Mouse (Mus musculus) monocyte, adult 2 months (primary cell): ENCODE measurements around the gene Ppdpf.

ENCODE experiments used
- DNase-seq, 2 experiments: peaks; one replicate each; pipeline ENCODE4 v3.0.0; 2022; ENCODE audit warnings: low spot score in 2 of 2, low read depth in 1 of 2

The Ppdpf gene

DNA sequence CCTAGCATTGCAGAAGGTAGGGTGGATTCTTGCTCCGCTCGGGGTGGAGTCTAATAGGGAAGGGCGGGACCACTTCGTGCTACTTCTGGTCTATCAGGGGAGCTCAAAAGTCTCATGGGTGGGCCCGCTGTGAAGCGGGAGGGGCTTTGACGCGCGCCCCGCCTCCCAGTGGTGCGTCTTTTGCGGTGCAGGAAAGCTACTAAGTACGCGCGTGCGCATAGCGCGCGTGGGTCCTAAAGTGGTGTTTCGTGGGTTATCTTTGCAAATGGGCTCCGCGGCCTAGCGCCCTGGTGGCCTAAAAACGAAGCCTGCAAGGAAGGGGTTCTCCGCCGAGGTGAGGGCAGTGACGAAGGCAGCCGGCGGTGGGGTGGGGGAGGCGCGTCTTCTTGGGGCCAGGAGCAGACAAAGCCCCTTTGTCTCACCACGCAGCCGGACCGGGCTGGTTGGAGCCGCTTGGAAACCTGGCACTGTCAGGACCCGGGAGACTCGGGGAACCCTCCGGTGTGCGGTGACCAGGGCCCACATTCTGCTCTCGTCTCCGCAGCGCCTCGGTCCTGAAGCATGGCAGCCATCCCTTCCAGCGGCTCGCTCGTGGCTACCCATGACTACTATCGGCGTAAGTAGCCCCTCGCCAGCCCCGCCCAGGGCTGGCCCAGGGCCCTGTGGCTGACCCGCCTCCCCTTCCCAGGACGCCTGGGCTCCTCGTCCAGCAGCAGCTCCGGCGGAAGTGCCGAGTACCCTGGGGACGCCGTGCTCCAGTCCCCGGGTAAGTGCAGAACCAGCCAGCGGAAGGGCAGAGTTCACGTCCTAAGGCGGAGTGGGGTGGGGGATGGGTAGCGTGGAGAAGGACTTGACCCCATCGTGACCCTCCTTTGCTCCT lies at the start of gene Ppdpf:
Gene Ppdpf (plus strand): TSS at position 127 of the 880 bp plus-strand sequence.
- peak; percentile 75 to 94 for DNase-seq

DNA sequence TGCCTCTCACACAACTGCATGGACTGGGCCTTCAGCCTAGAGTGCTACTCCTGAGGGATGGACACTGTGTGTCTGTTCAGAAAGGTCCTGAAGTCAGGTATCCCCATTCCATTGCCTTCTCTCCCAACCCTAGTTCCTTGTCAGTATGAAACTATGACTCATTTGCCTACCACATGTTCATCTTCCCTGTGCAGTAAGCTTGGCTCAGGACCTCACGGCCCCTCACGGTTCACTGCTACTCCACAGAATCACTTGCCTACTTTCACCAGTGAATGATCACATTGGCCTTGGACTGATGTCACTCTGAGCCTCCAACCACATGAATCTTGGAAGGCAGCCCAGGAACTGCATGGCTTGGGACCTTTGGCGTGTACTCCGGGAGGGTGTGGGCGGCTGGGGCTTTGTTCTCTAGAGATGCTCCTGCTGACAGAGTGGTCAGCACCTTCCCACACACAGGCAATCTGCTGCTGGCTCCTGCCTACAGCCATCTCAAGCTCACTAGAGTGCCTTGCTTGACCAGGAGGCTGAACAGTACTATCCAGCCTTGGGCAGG lies 47.3 kb upstream of the Ppdpf start:
- DNase-seq: no peak

DNA sequence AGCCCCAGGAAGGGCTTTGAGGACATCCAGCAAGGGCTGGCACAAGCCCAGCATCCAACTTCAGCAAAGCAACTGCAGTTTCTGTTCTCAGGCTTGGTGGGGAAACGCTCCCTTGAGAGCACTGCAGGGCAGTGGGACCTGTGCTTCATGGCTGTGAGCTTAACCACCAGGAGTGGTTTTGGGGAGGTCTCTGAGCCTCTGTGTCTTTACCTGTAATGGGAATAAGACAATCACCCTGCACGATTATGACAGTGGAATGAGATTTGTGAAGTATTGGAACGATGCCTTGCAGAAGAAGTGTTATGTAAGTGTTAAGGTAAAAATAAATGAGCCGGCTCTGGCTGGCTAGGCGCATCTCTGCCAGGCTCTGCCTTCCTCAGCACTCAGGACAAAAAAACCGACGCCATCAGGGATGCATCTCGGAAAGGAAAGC lies 44.3 kb upstream of the Ppdpf start:
- DNase-seq: no peak

DNA sequence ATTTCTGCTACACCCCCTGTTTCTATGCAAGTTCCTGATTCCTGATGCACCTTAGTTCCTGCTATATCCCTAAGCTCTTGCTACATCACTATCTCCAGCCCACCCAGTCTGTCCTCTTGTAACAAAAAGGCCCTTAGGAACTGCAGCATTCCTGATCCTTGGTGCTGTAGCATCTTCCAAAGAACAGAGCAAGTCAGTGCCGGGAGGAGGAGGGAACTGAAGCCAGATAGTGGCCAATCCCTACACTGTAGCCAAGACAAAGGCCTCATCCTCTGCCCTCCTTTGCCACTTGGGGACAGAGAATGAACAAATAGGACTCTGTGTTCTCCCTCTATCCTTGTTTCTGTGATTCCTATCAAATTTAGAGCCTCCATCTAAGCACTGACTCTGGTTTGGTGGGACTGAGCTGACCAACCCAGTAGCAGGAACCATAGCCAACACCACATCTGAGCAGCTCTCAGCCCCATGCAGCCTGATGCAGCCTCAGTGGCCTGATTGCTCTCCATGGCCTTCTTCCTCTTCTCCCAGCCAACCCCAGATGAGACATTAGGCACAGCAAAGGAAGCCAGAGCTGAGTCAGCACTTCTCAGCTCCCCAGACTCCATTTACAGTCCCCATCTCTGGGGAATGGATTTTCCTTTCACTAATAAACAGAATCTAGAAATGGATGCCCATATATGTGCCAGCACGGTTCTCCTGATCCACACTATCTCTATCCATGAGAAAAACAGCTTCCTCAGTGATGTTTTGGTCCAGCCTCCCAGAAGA lies 43.4 kb upstream of the Ppdpf start:
- no peak for DNase-seq

DNA sequence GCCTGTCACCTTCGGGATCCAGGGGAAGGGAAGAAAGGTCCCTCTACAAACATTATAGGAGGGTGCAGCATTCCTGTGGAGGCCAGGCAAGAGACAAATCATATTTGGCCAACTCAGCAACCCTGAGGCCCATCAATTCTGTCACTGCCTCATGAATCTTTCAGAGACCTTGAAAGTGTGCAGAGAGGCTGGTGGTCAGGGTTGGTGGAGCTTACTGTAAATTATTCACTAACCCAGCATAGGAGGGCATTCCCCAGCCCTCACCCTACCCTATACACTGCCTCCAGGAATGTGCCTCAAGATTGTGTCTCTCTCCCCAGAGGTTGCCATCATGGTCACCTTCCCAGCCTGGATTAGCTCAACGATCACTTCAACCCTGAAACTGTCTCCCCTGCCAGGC lies 42.4 kb upstream of the Ppdpf start:
- DNase-seq: no peak

DNA sequence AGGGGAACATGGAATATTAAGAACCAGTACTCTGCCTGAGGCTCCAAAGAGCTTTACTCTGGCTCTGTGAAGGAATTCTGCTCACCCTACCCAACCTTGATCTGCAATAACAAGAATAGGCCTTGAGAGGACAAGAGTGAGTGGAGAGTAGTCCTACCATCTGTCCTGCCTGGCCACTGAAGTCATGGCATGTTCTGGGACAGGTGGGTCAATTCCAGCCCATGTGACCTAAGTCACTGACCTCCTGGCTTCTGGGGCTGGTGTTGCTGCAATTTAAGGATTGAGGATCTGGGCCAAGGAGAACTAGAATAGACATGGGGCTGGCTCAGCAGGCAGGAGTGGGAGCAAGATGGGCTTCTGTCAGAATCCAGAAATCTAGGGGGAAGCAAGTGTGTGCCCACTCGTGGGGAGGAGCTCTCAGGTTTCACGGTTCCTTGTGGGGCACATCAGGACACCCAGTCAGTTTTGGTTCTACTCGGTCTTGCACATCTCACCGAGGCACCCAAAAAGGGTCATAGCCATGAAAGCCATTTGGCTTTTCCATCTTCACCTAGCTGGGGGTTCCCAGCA lies 40.0 kb upstream of the Ppdpf start:
- no peak for DNase-seq

DNA sequence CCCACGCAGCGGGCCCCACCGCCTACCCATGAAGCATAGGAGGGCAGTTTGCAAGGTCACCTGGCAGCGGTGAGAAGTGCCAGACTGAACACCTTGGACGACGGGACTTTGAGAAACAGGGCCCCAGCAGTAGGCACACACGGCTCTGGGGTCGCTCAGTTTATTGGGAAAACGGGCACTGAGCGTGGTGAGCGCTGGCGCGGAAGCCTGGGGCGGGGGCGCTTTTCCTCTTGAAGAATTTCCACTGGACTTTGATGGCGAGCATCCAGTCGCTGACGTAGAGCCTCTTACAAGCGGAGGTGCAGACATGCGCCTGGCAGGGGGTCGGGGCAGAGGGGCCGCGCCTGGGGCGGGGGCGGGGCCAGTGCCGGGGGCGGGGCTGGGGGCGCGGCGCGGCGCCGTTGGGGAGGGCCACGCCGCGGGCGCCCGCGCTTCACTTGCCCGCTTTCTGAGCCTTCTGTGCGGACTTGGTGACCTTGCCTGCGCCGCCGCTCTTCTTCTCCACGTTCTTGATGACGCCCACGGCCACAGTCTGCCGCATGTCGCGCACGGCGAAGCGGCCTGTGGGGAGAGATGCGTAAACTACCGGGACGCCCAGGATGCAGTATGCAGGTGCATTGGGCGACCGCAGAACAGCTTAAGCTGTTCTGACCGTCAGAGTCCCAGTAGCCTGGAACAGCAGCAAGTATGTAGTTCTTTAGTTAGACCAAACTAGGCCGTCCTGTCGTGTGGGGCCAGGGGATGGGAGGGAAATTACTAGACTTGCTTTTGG lies 39.3 kb upstream of the Ppdpf start:
- no peak for DNase-seq

DNA sequence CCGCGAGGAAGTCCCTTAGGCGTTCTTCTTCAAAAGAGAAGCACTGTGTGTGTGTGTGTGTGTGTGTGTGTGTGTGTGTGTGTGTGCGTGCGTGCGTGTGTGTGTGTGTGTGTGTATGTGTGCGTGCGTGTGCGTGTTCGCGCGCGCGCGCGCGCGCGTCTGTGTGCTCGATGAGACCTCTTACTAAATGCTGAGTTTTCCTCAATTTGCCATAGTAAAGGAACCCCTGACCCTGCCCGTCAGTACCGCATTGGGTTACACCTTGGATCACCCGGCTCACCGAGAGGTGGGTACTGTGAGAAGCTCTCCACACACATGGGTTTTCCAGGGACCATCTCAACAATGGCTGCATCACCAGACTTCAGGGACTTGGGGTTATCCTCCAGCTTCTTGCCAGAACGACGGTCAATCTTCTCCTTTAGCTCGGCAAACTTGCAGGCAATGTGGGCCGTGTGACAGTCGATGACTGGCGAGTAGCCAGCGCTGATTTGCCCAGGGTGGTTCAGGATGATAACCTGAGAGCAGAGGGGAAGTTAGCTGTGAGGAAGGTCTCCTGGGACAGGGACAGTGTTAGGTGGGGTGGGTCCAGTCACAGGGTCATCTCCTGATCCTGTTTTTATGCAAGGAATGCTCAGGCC lies 38.6 kb upstream of the Ppdpf start:
- DNase-seq: no peak

DNA sequence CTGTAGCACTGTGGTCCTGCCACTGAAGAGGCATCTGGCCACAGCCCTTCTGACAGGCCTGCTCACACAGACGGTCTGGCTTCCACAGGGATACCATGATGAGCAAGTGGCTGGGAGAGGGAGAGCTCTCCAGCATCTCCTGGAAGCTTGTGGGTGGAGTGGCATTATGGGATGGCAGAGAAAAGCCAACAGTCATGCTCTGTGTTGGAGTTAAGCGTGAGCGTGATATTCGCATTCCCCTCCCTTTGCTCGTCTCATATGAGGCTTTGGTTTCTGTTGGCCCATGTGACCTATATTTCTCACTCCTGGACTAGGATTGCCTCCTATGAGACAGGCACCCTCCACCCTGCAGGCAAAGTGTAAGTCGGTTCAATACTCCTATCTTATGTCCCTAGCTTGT lies 36.8 kb upstream of the Ppdpf start:
- DNase-seq: no peak

DNA sequence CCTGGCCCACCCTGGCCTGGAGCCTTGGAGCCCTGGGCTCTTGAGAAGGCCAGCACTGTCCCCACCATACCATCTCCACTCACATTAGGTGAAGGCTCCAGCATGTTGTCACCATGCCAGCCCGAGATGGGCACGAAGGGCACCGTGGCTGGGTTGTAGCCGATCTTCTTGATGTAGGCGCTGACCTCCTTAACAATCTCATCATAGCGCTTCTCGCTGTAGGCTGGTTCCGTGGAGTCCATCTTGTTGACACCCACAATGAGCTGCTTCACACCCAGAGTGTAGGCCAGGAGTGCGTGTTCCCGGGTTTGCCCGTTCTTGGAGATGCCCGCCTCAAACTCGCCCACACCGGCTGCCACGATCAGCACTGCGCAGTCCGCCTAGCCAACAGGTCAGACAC lies 34.3 kb upstream of the Ppdpf start:
- DNase-seq: no peak

DNA sequence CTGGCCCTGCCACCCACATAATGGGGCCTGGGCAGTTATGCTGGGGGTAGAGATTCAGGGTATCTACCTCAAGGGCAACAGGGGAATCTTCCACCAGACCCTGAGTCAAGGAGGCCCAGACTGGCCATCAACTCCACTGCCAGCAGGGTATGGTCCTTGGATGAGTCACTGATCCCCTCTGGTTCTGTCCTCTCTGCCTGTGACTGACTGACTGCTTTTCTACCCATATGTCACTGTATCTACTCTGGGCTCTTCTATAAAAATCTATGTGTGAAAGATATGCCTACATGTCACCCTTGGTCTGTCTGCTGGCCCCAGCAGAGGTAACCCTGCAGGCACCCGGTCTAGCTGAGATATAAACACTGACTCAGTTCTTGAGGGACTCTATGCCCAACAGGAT lies 33.9 kb upstream of the Ppdpf start:
- DNase-seq: no peak

DNA sequence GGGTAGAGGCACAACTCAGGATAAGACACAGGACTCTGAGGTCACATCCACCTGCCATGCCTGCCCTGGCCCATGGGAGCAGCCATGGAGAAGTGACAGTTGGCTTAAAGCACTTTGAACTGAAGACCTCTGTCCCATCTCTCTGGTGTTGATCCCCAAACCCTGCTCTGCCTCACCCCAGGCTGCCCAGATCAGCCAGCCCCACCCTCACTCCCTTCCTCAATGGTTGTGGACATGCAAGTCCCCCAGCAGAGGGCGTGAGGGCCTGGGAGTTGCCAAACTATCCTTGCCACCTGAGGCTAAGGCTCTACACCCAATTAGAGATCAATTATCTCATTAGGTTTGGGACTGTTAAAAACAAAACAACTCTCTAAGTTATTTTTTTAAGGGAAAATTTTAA lies 33.2 kb upstream of the Ppdpf start:
- no peak for DNase-seq

DNA sequence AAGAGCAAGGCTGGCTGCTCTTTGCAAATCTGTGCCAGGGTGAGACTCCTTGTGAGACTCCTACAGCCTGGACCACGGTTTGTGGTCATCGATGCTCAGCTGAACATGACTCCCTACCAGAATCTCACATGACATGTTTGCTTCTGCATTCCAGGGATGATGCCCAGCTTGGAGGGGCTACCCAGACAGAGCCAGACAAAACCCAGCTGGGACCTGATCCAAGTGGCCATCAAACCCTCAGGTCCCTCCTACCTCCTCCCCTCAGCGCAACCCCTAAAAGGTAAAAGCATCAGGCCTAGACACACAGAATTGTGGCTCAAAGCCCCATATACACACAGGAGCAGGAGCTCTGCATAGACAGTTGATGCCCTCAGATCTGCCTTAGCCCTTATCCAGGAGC lies 32.7 kb upstream of the Ppdpf start:
- DNase-seq: no peak

DNA sequence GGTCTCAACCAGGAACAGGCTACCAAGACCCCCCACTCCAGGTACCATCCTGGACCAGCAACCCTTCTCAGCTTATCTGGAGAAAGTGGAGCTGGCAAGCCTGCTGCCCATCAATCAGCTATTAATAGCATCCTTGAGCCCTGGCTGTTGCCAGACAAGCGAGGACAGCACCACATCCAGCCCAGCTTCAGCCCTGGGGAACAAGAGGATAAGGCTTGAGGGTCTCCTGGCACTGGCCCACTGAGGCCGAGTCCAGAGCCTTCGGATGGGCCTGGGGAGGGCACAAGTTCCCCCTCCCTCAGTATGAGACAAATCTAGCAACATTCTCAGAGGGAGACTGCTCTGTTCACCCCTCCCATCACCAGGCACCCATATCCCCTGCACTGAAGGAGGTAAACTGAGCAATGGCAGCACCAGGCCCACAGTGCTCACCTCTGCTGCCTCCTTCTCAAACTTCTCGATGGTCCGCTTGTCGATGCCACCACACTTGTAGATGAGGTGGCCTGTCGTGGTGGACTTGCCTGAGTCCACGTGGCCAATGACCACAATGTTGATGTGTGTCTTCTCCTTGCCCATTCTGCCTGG lies 32.1 kb upstream of the Ppdpf start:
- DNase-seq: no peak

DNA sequence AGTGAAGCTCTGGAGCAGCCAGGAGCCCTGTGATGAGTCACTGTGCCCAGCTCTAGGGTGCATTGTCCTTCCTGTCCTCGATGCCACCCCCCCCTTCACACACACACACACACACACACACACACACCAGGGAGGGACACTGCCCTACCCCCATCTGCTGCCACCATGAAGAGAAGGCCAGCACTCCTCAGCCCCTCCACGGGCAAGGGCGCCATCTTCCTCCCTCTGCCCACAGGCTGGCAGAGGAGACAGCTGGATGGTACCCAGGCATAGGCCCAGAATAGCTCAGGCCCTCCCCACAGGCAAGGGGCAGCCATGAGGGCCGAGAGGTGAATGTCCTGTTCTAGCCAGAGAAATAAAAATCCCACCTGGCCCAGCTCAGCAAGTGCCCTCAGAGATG lies 31.2 kb upstream of the Ppdpf start:
- DNase-seq: no peak

DNA sequence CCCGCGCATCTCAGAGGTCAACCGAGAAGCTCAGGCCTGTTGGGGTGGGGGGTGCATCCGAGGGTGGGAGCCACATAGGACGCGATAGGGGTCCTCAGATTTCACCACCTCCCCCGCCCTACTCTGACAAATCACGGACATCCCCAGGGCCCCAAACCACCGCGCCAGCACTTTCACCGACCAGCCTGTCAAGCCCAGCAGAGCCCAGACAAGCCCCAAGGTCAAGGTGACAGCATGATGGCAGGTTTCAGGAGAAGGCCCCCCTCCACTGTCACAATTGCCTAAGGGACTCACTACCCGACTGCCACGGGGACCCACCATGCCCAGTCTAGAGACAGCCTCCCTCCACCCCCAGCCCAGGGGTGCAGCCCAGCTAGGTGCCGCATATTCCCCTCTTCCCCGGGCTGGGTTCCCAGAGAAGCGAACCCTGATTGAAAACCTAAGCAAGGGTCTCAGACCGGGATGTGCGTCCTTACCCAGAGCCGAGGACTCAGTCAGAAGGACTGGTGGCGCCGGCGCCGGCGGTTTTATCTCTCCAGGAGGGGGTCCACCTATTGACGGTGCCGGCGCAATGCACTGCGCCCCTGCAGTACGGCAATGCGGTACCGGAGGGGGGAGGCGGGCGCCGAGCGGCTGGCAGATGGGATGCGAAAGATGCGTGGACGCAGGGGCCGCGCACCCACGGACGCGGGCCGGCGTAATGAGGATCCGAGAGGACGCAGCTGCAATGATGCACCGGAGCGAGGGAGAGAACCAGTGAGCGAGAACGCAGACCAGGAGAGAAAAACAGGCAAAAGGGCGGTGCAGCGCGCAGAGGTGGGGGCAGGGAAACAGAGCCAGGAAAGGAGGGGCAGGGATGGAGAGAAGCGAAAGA lies 30.6 kb upstream of the Ppdpf start, which contains the start of gene Eef1a2:
Gene Eef1a2 (minus strand): TSS at position 767 of the 874 bp plus-strand sequence.
- DNase-seq: no peak

DNA sequence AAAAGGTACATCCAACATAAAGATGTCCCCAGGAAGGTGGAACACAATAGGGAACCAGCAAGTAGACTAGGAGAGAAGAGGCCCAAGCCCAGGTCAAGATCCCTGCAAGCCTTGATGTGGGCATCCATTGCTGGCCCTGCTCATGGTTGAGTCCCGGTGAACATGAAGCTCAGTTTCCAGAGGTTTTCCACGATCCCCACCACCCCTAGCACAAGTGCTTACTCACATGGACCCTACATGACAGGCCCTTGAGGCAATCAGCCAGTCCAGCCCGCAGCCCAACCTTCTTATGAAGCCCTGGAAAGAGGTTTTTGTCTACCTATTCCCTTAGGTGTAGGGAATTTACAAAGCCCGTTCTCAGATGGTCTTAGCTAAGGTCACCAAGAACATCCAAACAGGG lies 29.9 kb upstream of the Ppdpf start:
- DNase-seq: no peak

DNA sequence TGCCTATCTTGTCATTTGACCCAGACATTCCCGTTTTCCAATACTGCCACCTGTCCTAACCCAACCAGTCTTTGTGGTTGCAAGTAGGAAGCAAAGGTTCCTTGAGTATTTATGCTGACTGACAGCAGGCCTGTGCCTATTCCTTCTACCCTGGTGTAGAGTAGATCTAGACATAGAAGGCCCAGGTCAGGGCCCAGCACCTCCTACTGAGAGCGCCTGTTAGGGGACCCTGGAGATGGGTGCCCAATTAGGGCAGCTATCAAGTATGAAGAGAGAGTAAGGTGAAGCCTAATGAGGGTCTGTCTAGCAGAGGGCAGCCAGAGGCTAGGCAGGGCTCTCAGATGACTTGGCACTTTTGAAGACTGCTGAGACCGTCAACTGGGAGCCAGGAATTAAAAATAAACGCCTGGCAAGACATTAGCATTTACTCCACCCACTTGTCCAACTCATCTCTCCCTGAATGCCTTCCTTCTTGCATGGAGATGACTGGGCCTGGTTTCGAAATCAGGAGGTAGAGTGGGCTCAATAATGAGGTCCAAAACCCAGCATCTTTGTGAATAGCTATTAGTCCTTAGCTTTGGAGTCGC lies 29.2 kb upstream of the Ppdpf start:
- DNase-seq: no peak

DNA sequence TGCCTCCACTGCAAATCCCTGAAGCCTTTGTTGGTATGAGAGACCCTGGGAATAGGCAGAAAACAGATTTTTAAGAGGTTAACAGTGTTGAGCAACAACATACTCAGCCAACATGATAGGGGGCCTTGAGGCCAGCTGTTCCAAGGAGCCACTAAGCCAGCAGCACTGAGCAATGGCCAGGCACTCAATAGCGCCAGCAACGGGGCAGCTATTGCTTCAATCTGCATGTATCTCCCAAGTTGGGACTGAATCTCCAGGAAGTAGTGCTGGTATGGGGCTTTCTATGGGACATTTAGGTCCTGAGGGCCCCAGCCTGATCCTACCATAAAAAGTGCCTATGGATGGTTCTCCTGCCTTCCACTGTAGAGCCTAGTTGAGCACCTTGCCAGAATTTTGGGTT lies 28.6 kb upstream of the Ppdpf start:
- DNase-seq: no peak
